Mouse (Mus musculus): Measurements from ENCODE around the gene Sele. TPM values are rescaled to one million over a fixed set of nuclear protein-coding genes. Genes with fewer than 3 reads are reported as not detected.
"Not testable (repeated sequence)": the region's sequence is repeated elsewhere in the genome, so short reads cannot be mapped to it uniquely, and the experiment has no call there.

Gene Sele
- total and polyA plus RNA-seq, 3 experiments = 0.23 to 0.70 (median 0.70) TPM

DNA sequence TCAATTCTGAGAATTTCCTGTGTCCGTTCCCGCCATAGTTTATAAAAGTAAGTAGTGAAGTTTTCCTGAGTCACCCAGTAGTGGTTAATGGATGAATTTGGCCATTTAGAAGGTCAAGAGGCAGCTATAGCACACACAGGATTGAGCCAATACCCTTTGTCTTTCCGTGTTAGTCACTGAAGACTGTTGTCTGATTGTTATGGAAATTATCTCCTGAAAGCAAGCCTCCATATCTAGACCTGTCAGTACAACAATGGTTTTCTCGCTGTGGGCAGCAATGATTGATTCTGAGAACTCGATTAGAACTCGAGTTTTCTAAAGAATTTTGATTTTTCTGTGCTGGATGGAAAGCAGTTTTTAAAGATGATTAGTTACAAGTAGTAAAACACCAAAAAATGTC, 28.2 kb upstream of the Sele start:
- 46% methylated on average over 6 of the region's 6 CpGs for WGBS
- intact Hi-C loops (cut with DNase I) = no loop called here

DNA sequence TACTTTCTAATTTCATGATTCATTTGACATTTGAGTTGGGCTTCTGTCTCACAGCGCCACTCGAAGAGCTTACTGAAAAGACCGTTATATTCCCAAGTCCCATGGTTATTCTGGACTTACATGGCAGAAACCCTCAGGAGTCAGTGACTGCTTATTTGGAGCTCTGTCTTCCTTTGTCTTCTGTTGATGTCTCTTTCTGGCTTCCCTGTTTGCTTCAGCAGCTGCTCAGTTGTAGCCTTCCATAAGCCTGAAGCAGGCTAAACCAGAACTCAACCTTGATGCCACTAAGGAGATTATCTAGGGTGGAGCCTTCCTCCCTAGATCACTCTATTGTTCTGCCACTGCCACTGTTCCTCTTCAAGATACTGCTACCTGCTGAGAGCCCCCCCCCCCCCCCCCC, 27.3 kb upstream of the Sele start:
- H3K9ac ChIP-seq (ENCODE audit: low read depth, low read length); H3K79me2 ChIP-seq (replicated peaks; ENCODE audit: control insufficient read depth, insufficient read depth, low read length); intact Hi-C loops (cut with DNase I); DNase-seq; H3K36me3 ChIP-seq (ENCODE audit: control insufficient read depth, insufficient read depth, low read length); H3K4me1 ChIP-seq (ENCODE audit: control insufficient read depth, insufficient read depth, low read length); H3K27me3 ChIP-seq (ENCODE audit: control insufficient read depth, insufficient read depth, low read length); H3K4me3 ChIP-seq; H3K27ac ChIP-seq: not testable (repeated sequence)
- WGBS = 75% methylated on average over 3 of the region's 3 CpGs

More for the DNA sequence above, 28.2 kb upstream of the Sele start:
- no peak for TF ChIP-seq CTCF (IDR thresholded peaks at IDR 0.05)
- no peak for TF ChIP-seq EP300 (IDR thresholded peaks at IDR 0.05; ENCODE audit: insufficient read depth, low read depth, low read length)
- no peaks in the 10 kb centered on the region for H3K4me1 ChIP-seq (ENCODE audit: control insufficient read depth, insufficient read depth, low read length)
- H3K36me3 ChIP-seq (ENCODE audit: control insufficient read depth, insufficient read depth, low read length) = no peaks in the 10 kb centered on the region
- no peaks in the 10 kb centered on the region for H3K27me3 ChIP-seq (ENCODE audit: control insufficient read depth, insufficient read depth, low read length)
- no peak overlapping the region for H3K27ac ChIP-seq
- H3K9ac ChIP-seq (ENCODE audit: low read depth, low read length) = no peak overlapping the region
- no peak for DNase-seq
- H3K79me2 ChIP-seq (replicated peaks; ENCODE audit: control insufficient read depth, insufficient read depth, low read length) = no peaks in the 10 kb centered on the region
- no peak overlapping the region for H3K4me3 ChIP-seq

DNA sequence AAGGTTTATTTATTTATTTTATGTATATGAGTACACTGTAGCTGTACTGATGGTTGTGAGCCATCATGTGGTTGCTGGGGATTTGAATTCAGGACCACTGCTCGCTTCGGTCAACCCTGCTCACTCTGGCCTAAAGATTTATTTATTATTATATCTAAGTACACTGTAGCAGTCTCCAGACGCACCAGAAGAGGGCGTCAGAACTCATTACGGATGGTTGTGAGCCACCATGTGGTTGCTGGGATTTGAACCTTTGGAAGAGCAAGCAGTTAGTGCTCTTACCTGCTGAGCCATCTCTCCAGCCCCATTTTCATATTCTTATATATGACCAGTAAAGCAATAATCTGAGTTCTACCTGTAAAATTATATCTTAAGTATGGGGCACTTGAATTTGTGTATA, 25.9 kb upstream of the Sele start:
- intact Hi-C loops (cut with DNase I); H3K4me1 ChIP-seq (ENCODE audit: control insufficient read depth, insufficient read depth, low read length): not testable (repeated sequence)

DNA sequence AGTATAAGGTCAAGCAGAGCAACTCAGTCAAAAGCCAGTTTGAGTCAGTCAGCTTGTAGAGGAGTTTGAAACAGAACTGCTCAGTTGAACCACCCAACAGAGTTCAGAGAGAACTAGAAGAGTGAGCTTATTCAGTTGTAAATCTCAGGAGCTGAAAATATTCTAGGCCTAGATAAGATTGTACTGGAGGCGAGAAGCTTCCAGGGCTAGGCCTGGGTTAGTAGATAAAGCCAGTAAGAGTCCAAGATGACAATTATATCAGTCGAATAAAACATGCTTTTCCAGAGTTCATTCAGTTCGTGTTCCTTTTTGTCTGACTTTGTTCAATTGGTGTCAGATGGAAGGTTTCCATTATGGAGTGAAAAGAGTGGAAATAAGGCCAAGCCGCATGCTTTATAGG, 22.3 kb upstream of the Sele start:
- Histone ChIP-seq H3K27me3 (ENCODE audit: control insufficient read depth, insufficient read depth, low read length) (no peaks in the 10 kb centered on the region), H3K9ac (ENCODE audit: low read depth, low read length) (no peak overlapping the region), H3K27ac (no peak overlapping the region), H3K36me3 (ENCODE audit: control insufficient read depth, insufficient read depth, low read length) (no peaks in the 10 kb centered on the region), H3K4me1 (ENCODE audit: control insufficient read depth, insufficient read depth, low read length) (no peaks in the 10 kb centered on the region), H3K4me3 (no peak overlapping the region), H3K79me2 (replicated peaks; ENCODE audit: control insufficient read depth, insufficient read depth, low read length) (no peaks in the 10 kb centered on the region)
- DNase-seq = no peak
- TF ChIP-seq EP300 (IDR thresholded peaks at IDR 0.05; ENCODE audit: insufficient read depth, low read depth, low read length) = no peak
- TF ChIP-seq CTCF (IDR thresholded peaks at IDR 0.05) = no peak
- no peak for TF ChIP-seq POLR2A (IDR thresholded peaks at IDR 0.05; ENCODE audit: insufficient read depth, low read depth, low read length)
- 63% methylated on average over 4 of the region's 4 CpGs for WGBS
- intact Hi-C loops (cut with DNase I) = no loop called here

More for the DNA sequence above, 25.9 kb upstream of the Sele start:
- DNase-seq; H3K4me3 ChIP-seq; H3K79me2 ChIP-seq (replicated peaks; ENCODE audit: control insufficient read depth, insufficient read depth, low read length); H3K27ac ChIP-seq; H3K36me3 ChIP-seq (ENCODE audit: control insufficient read depth, insufficient read depth, low read length); H3K27me3 ChIP-seq (ENCODE audit: control insufficient read depth, insufficient read depth, low read length); H3K9ac ChIP-seq (ENCODE audit: low read depth, low read length): not testable (repeated sequence)
- 77% methylated on average over 5 of the region's 5 CpGs for WGBS

DNA sequence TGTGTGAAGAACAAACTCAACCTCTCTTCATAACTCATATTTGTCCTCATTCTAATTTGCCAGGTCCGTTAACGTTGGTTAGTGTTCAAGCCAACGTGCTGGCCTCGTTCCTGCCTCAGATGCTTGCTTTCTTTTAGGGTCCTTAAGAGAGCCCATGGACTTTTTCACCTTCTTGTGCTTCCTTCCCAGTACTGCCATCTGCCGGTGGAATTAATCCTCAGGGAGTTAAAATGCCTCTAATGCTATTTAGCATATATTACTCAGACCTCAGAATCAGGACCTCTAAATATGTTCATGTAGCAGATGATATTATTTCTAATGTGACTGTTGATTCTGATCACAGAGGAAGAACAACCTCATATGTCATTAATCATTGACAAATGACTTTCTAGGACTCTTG, 20.6 kb upstream of the Sele start:
- 58% methylated on average over 5 of the region's 5 CpGs for WGBS
- no peak for DNase-seq

DNA sequence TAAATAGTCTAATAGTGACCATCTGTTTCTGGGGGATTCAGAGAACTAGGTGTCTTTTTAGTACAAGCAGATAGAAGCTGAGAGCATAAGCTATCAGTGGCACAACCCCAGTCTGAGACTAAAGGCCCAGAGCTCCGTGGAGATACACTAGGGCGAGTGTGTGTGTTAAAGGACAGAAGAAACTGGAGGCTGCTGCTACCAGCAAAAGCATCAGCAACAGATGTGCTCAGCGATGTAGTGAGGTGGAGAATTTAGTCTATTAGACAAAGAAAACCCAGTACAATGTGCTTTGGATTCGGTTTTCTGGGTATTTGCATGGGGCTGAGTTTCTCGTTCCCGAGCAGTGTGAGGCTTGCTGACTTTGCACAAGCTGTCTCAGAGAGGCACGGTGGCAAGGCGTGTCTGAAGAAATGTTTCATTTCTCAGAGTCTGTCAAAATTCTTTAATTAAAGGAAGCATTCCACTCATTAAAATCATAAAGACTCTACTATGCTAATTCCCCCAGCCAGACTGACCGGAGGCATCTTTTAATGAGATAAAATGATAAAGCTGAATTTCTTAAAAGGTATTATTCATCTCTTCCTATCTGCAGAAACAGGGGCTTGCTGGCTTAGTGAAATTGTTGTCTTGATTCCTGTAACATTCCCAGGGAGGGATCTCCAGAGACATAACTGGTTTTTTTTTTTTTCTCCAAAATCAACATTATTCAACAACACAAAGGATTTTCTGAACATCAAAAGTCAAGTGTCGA, 7.5 kb upstream of the Sele start:
- TF ChIP-seq POLR2A (IDR thresholded peaks at IDR 0.05; ENCODE audit: insufficient read depth, low read depth, low read length) = no peak
- TF ChIP-seq EP300 (IDR thresholded peaks at IDR 0.05; ENCODE audit: insufficient read depth, low read depth, low read length) = no peak
- TF ChIP-seq CTCF (IDR thresholded peaks at IDR 0.05) = no peak
- Histone ChIP-seq H3K4me1 (ENCODE audit: control insufficient read depth, insufficient read depth, low read length) (no peaks in the 10 kb centered on the region), H3K79me2 (replicated peaks; ENCODE audit: control insufficient read depth, insufficient read depth, low read length) (no peaks in the 10 kb centered on the region), H3K27ac (no peak overlapping the region), H3K36me3 (ENCODE audit: control insufficient read depth, insufficient read depth, low read length) (no peaks in the 10 kb centered on the region), H3K4me3 (no peak overlapping the region), H3K27me3 (ENCODE audit: control insufficient read depth, insufficient read depth, low read length) (peaks cover 2% of the 10 kb centered on the region; the same call in 1 of the 2 replicates), H3K9ac (ENCODE audit: low read depth, low read length) (no peak overlapping the region)
- DNase-seq = no peak
- intact Hi-C loops (cut with DNase I) = no loop called here
- WGBS = 72% methylated on average over 10 of the region's 10 CpGs

More for the DNA sequence above, 20.6 kb upstream of the Sele start:
- intact Hi-C loops (cut with DNase I) = no loop called here
- TF ChIP-seq CTCF (IDR thresholded peaks at IDR 0.05) (peak; percentile 48), POLR2A (IDR thresholded peaks at IDR 0.05; ENCODE audit: insufficient read depth, low read depth, low read length) (no peak)
- Histone ChIP-seq H3K36me3 (ENCODE audit: control insufficient read depth, insufficient read depth, low read length) (no peaks in the 10 kb centered on the region), H3K4me1 (ENCODE audit: control insufficient read depth, insufficient read depth, low read length) (no peaks in the 10 kb centered on the region), H3K27ac (no peak overlapping the region), H3K79me2 (replicated peaks; ENCODE audit: control insufficient read depth, insufficient read depth, low read length) (no peaks in the 10 kb centered on the region), H3K9ac (ENCODE audit: low read depth, low read length) (no peak overlapping the region), H3K27me3 (ENCODE audit: control insufficient read depth, insufficient read depth, low read length) (no peaks in the 10 kb centered on the region), H3K4me3 (no peak overlapping the region)

Data from heart, adult 2 months (tissue).